Mouse (Mus musculus): ENCODE measurements around the gene Baiap2l1. TPM values are rescaled to one million over a fixed set of nuclear protein-coding genes. Genes with fewer than 3 reads are reported as not detected.

The Baiap2l1 gene
- 19.8 TPM for polyA plus RNA-seq (2014; fragmentation: Illumina TruSeq; extraction: RNeasy Lipid Tissue Mini Kit (QIAGEN cat#74804); ENCODE audit: low read depth, low replicate concordance)

GRCm38 (mm10) chr5:144357881-144358591 is at the start of gene Baiap2l1:
Baiap2l1 (minus strand) TSS chr5:144358112.

GRCm38 (mm10) chr5:144243901-144244487 is 113.9 kb downstream of the Baiap2l1 start, which contains the start of gene Bri3:
Bri3 (plus strand) TSS chr5:144244437.

GRCm38 (mm10) chr5:144223503-144223862 is 134.4 kb downstream of the Baiap2l1 start, which contains the start of gene Tecpr1:
Tecpr1 (minus strand) TSS chr5:144223615.

Other genes with a start within 250 kb of the Baiap2l1 start
- gene Bhlha15, start 167.8 kb downstream of the Baiap2l1 start, polyA plus RNA-seq (2014; fragmentation: Illumina TruSeq; extraction: RNeasy Lipid Tissue Mini Kit (QIAGEN cat#74804); ENCODE audit: low read depth, low replicate concordance) = not detected
- 0.56 TPM for gene Tecpr1, start 134.5 kb downstream of the Baiap2l1 start, polyA plus RNA-seq (2014; fragmentation: Illumina TruSeq; extraction: RNeasy Lipid Tissue Mini Kit (QIAGEN cat#74804); ENCODE audit: low read depth, low replicate concordance)
- 59.6 TPM for gene Bri3, start 113.7 kb downstream of the Baiap2l1 start, polyA plus RNA-seq (2014; fragmentation: Illumina TruSeq; extraction: RNeasy Lipid Tissue Mini Kit (QIAGEN cat#74804); ENCODE audit: low read depth, low replicate concordance)
- gene Nptx2, start 187.8 kb upstream of the Baiap2l1 start, polyA plus RNA-seq (2014; fragmentation: Illumina TruSeq; extraction: RNeasy Lipid Tissue Mini Kit (QIAGEN cat#74804); ENCODE audit: low read depth, low replicate concordance) = not detected